Mouse (Mus musculus): Measurements from ENCODE around the gene Rbm8a2. TPM values are rescaled to one million over a fixed set of nuclear protein-coding genes. Genes with fewer than 3 reads are reported as not detected.

The Rbm8a2 gene
- polyA plus RNA-seq, 1 experiment from 2014 or later: 0.72 TPM

Other genes with a start within 250 kb of the Rbm8a2 start
- gene Exo1, start 98.5 kb downstream of the Rbm8a2 start, polyA plus RNA-seq (2015; fragmentation: Nextera tagmentation; extraction: Ambion mirVana): 4.3 and 17.4 TPM in 2 replicates
- not detected in 2 replicates for gene Gm38100, start 58.8 kb downstream of the Rbm8a2 start, polyA plus RNA-seq (2015; fragmentation: Nextera tagmentation; extraction: Ambion mirVana)

Data from neural tube, embryonic 15.5 days (tissue).